Mouse (Mus musculus) embryonic fibroblast, embryonic 13.5 days (primary cell): ENCODE results near the gene Atp6v1g1. TPM values are rescaled to one million over a fixed set of nuclear protein-coding genes. Genes with fewer than 3 reads are reported as not detected.

Source experiments
- H3K27ac ChIP-seq: 2 replicates; pipeline ENCODE4 v1.5.1; 2012; ENCODE audit warnings: low read length, control low read depth, inconsistent platforms; ENCODE audit not compliant: insufficient read depth
- H3K4me1 ChIP-seq: 2 replicates; pipeline ENCODE4 v1.6.1; 2011; ENCODE audit warnings: low read length; ENCODE audit not compliant: control insufficient read depth, insufficient read depth
- H3K4me3 ChIP-seq: 2 replicates; pipeline ENCODE4 v1.5.1; 2011; ENCODE audit warnings: mild to moderate bottlenecking, control low read depth, low read length; ENCODE audit not compliant: insufficient read depth
- CTCF ChIP-seq: IDR thresholded peaks from 2 replicates; pipeline ENCODE4 v1.5.1; 2011; ENCODE audit warnings: mild to moderate bottlenecking, control low read depth, low read length, moderate library complexity, borderline replicate concordance; ENCODE audit not compliant: insufficient read depth
- POLR2A ChIP-seq: IDR thresholded peaks from 2 replicates; pipeline ENCODE4 v1.6.1; 2011; ENCODE audit warnings: low read depth, mild to moderate bottlenecking, control low read depth, low read length, moderate library complexity
- polyA plus RNA-seq: library from polyadenylated mRNA; stranded (reverse); fragments of >200 nt; gene quantifications from 2 replicates; pipeline ENCODE4 v1.2.4, GENCODE M21; 2011; ENCODE audit warnings: low read depth; ENCODE audit not compliant: missing spikeins, insufficient read length

Gene Atp6v1g1
- polyA plus RNA-seq, 1 experiment = 213 TPM

- Histone ChIP-seq H3K4me3 (peak overlapping the region; percentile 92), H3K27ac (peak overlapping the region; percentile 48)
- no peak for TF ChIP-seq POLR2A
- no peak for TF ChIP-seq CTCF
Measured at GRCm38 (mm10) chr4:63545231-63545958, 823 bp downstream of the Atp6v1g1 start.

GRCm38 (mm10) chr4:63546441-63547055 lies 2.0 kb downstream of the Atp6v1g1 start:
- TF ChIP-seq CTCF (no peak), POLR2A (0 out of 2 replicates have a peak, but pooled peaks have one; percentile 24)
- peaks cover 15% of the 10 kb centered on the region for H3K4me1 ChIP-seq
- H3K27ac ChIP-seq = no peak overlapping the region
- peak overlapping the region; percentile 92 for H3K4me3 ChIP-seq

More at GRCm38 (mm10) chr4:63545231-63545958, 823 bp downstream of the Atp6v1g1 start:
- H3K4me1 ChIP-seq = peaks cover 15% of the 10 kb centered on the region

- no peak overlapping the region for H3K27ac ChIP-seq
- H3K4me1 ChIP-seq = peaks cover 15% of the 10 kb centered on the region
- no peak for TF ChIP-seq CTCF
- TF ChIP-seq POLR2A = no peak
- no peak overlapping the region for H3K4me3 ChIP-seq
Measured at GRCm38 (mm10) chr4:63547799-63548198, 3.2 kb downstream of the Atp6v1g1 start.

- H3K4me1 ChIP-seq = peaks cover 15% of the 10 kb centered on the region
- TF ChIP-seq CTCF (no peak), POLR2A (no peak)
- no peak overlapping the region for H3K4me3 ChIP-seq
- no peak overlapping the region for H3K27ac ChIP-seq
Measured at GRCm38 (mm10) chr4:63548491-63548890, 3.9 kb downstream of the Atp6v1g1 start.

- TF ChIP-seq CTCF (no peak), POLR2A (no peak)
- peaks cover 15% of the 10 kb centered on the region for H3K4me1 ChIP-seq
- no peak overlapping the region for H3K4me3 ChIP-seq
- H3K27ac ChIP-seq = no peak overlapping the region
Measured at GRCm38 (mm10) chr4:63550908-63551307, 6.3 kb downstream of the Atp6v1g1 start.

- TF ChIP-seq CTCF (no peak), POLR2A (no peak)
- H3K4me1 ChIP-seq = peaks cover 8% of the 10 kb centered on the region; the same call in 1 of the 2 replicates
- H3K4me3 ChIP-seq = no peak overlapping the region
- no peak overlapping the region for H3K27ac ChIP-seq
Measured at GRCm38 (mm10) chr4:63552865-63553264, 8.3 kb downstream of the Atp6v1g1 start.

- Histone ChIP-seq H3K4me1 (0 out of 2 replicates have a peak, but pooled peaks cover 6% of the 10 kb centered on the region), H3K4me3 (no peak overlapping the region), H3K27ac (no peak overlapping the region)
- no peak for TF ChIP-seq POLR2A
- no peak for TF ChIP-seq CTCF
Measured at GRCm38 (mm10) chr4:63553789-63554576, 9.4 kb downstream of the Atp6v1g1 start.

GRCm38 (mm10) chr4:63554616-63555015 lies 10.0 kb downstream of the Atp6v1g1 start:
- Histone ChIP-seq H3K4me1 (0 out of 2 replicates have a peak, but pooled peaks cover 6% of the 10 kb centered on the region), H3K27ac (no peak overlapping the region), H3K4me3 (no peak overlapping the region)
- TF ChIP-seq POLR2A = no peak
- TF ChIP-seq CTCF = no peak

GRCm38 (mm10) chr4:63555111-63555510 lies 10.5 kb downstream of the Atp6v1g1 start:
- no peak overlapping the region for H3K27ac ChIP-seq
- 0 out of 2 replicates have a peak, but pooled peaks cover 6% of the 10 kb centered on the region for H3K4me1 ChIP-seq
- TF ChIP-seq CTCF = no peak
- no peak for TF ChIP-seq POLR2A
- no peak overlapping the region for H3K4me3 ChIP-seq
